Mouse (Mus musculus) liver, embryonic 11.5 days (tissue): ENCODE measurements around the gene Cat. TPM values are rescaled to one million over a fixed set of nuclear protein-coding genes. Genes with fewer than 3 reads are reported as not detected.

Source experiments
- ATAC-seq: fragments of 200-750 bp; cut with Nextera tagmentation; replicated peaks from 2 replicates; pipeline ENCODE4 v1.8.0; 2017; ENCODE audit warnings: moderate number of reproducible peaks, mild to moderate bottlenecking, moderate TSS enrichment, moderate library complexity; ENCODE audit not compliant: low FRiP score
- DNase-seq: peaks from one replicate; pipeline ENCODE4 v3.0.0-alpha.2; 2017; ENCODE audit warnings: low spot score
- H3K27ac ChIP-seq: fragments of 300-500 bp; sonication (generic); 2 replicates; pipeline ENCODE4 v1.5.1; 2014; ENCODE audit warnings: mild to moderate bottlenecking, low read depth, low read length, control low read depth
- H3K27me3 ChIP-seq: fragments of 300-500 bp; sonication (generic); replicated peaks from 2 replicates; pipeline ENCODE4 v1.6.1; 2014; ENCODE audit warnings: low read length, mixed read lengths; ENCODE audit not compliant: control insufficient read depth, insufficient read depth
- H3K36me3 ChIP-seq: fragments of 300-500 bp; sonication (generic); 2 replicates; pipeline ENCODE4 v1.6.1; 2014; ENCODE audit warnings: mild to moderate bottlenecking, low read length, moderate library complexity, mixed read lengths; ENCODE audit not compliant: control insufficient read depth, insufficient read depth
- H3K4me1 ChIP-seq: fragments of 300-500 bp; sonication (generic); replicated peaks from 2 replicates; pipeline ENCODE4 v1.6.1; 2014; ENCODE audit warnings: low read length, mixed read lengths; ENCODE audit not compliant: control insufficient read depth, insufficient read depth
- H3K4me2 ChIP-seq: fragments of 300-500 bp; sonication (generic); 2 replicates; pipeline ENCODE4 v1.6.1; 2014; ENCODE audit warnings: mild to moderate bottlenecking, control low read depth, moderate library complexity
- H3K4me3 ChIP-seq: fragments of 300-500 bp; sonication (generic); 2 replicates; pipeline ENCODE4 v1.5.1; 2014; ENCODE audit warnings: low read depth, low read length, control low read depth
- H3K9ac ChIP-seq: fragments of 300-500 bp; sonication (generic); 2 replicates; pipeline ENCODE4 v1.6.1; 2014; ENCODE audit warnings: low read depth, low read length, control low read depth
- H3K9me3 ChIP-seq: fragments of 300-500 bp; sonication (generic); 2 replicates; pipeline ENCODE4 v1.6.1; 2016; ENCODE audit warnings: low read length, inconsistent platforms, mixed read lengths; ENCODE audit not compliant: control insufficient read depth
- WGBS: fragments of 180-500 bp; shearing (Covaris S2); extraction: QIAGEN DNeasy Blood & Tissue Kit; methylation state at CpG from one replicate; pipeline ENCODE4 v1.1.7; 2014; 5-methylcytosine and 5-hydroxymethylcytosine counted together
- polyA plus RNA-seq: library from polyadenylated mRNA; unstranded; fragments of >200 nt; fragmentation: Nextera tagmentation; extraction: Ambion mirVana; gene quantifications from 2 replicates; pipeline ENCODE4 v1.2.1, GENCODE M21; 2014

Gene Cat
- polyA plus RNA-seq, 1 experiment from 2014 or later = 145 TPM

- Histone ChIP-seq H3K9ac (no peak overlapping the region), H3K4me3 (no peak overlapping the region), H3K27me3 (no peaks in the 10 kb centered on the region), H3K27ac (no peak overlapping the region), H3K9me3 (no peaks in the 10 kb centered on the region), H3K36me3 (no peaks in the 10 kb centered on the region), H3K4me2 (no peak overlapping the region), H3K4me1 (no peaks in the 10 kb centered on the region)
- WGBS = 27% methylated on average over 12 of the region's 12 CpGs
- DNase-seq (no peak), ATAC-seq (no peak)
Observed at GRCm38 (mm10) chr2:103424349-103425026, 60.5 kb downstream of the Cat start.

GRCm38 (mm10) chr2:103423884-103424283 is 61.1 kb downstream of the Cat start:
- no peaks in the 10 kb centered on the region for H3K27me3 ChIP-seq
- H3K27ac ChIP-seq = no peak overlapping the region
- 75% methylated on average over 12 of the region's 12 CpGs for WGBS
- no peaks in the 10 kb centered on the region for H3K4me1 ChIP-seq
- no peaks in the 10 kb centered on the region for H3K36me3 ChIP-seq
- no peak for ATAC-seq
- no peak for DNase-seq
- no peak overlapping the region for H3K4me2 ChIP-seq
- no peaks in the 10 kb centered on the region for H3K9me3 ChIP-seq
- H3K4me3 ChIP-seq = no peak overlapping the region
- H3K9ac ChIP-seq = no peak overlapping the region

GRCm38 (mm10) chr2:103420650-103421507 is 64.1 kb downstream of the Cat start:
- 55% methylated on average over 15 of the region's 15 CpGs for WGBS
- DNase-seq (no peak), ATAC-seq (no peak)
- no peaks in the 10 kb centered on the region for H3K27me3 ChIP-seq
- H3K27ac ChIP-seq = no peak overlapping the region
- no peaks in the 10 kb centered on the region for H3K4me1 ChIP-seq
- no peak overlapping the region for H3K9ac ChIP-seq
- H3K4me3 ChIP-seq = no peak overlapping the region
- no peaks in the 10 kb centered on the region for H3K36me3 ChIP-seq
- no peak overlapping the region for H3K4me2 ChIP-seq
- H3K9me3 ChIP-seq = no peaks in the 10 kb centered on the region

DNA sequence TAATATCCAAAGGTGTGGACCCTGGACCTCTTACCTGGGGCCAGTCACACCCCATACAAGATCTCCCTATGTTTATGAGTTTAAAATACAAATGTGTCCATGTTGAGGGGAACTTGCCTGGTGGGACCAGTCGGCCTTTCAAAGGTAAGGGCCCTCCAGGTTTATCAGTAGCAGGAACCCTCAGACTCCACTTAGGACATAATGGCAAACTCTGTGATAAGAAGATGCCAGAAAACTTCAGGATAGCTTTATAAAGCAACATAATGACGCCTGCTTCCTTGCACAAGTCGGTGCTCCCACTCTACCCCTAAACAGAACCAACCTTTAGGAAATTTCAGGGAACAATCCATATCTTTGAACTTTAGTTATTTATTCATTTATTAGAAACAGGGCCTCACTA is 69.2 kb downstream of the Cat start:
- H3K4me3 ChIP-seq = no peak overlapping the region
- DNase-seq = no peak
- no peak for ATAC-seq
- no peak overlapping the region for H3K27ac ChIP-seq
- 79% methylated on average over 3 of the region's 3 CpGs for WGBS
- H3K27me3 ChIP-seq = no peaks in the 10 kb centered on the region
- H3K4me1 ChIP-seq = no peaks in the 10 kb centered on the region
- H3K36me3 ChIP-seq = no peaks in the 10 kb centered on the region
- H3K9me3 ChIP-seq = no peaks in the 10 kb centered on the region
- no peak overlapping the region for H3K9ac ChIP-seq
- no peak overlapping the region for H3K4me2 ChIP-seq

DNA sequence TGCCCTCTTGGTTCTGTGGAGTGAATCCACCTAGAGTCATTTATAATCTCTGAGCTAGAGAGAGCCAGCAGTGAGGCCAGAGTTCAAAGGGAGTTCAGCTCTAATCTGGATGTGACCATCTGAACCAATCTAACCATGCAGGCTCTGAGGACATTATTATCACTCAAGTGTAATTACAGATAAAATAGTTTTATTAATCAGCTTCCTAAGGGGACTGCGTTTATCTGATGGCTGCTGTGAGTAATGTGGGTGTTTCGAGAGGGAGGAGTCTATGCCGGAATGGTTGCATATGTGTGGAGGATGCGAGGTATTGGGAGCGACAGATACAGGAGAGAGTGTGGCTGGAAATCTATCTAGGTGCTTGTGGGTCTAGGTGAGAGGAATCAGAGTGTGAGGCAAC is 71.6 kb downstream of the Cat start:
- H3K27me3 ChIP-seq = no peaks in the 10 kb centered on the region
- no peaks in the 10 kb centered on the region for H3K36me3 ChIP-seq
- no peaks in the 10 kb centered on the region for H3K4me1 ChIP-seq
- no peaks in the 10 kb centered on the region for H3K9me3 ChIP-seq
- WGBS = 54% methylated on average over 5 of the region's 5 CpGs
- DNase-seq = no peak
- no peak for ATAC-seq
- no peak overlapping the region for H3K4me2 ChIP-seq
- H3K9ac ChIP-seq = no peak overlapping the region
- H3K4me3 ChIP-seq = no peak overlapping the region
- no peak overlapping the region for H3K27ac ChIP-seq

DNA sequence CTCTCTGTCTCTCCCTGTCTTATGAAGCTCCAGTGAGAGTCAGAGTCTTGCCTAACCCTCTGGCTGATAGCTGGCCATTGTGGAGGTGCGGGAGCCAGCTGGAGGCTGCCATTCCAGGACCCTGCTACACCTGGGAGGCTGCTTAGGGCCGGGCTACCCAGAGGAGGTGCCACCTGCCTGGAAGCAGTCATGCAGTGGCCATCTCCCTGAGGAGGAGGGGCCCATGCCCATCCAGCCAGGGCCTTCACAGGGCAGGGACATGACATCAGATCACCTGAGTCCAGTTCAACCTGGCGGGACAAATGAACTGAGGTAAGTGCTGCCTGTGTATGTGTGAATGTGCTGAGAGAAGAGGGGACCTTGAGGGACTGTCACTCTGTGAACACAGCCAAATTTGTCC is 73.1 kb downstream of the Cat start:
- 81% methylated on average over 3 of the region's 3 CpGs for WGBS
- no peak overlapping the region for H3K9ac ChIP-seq

DNA sequence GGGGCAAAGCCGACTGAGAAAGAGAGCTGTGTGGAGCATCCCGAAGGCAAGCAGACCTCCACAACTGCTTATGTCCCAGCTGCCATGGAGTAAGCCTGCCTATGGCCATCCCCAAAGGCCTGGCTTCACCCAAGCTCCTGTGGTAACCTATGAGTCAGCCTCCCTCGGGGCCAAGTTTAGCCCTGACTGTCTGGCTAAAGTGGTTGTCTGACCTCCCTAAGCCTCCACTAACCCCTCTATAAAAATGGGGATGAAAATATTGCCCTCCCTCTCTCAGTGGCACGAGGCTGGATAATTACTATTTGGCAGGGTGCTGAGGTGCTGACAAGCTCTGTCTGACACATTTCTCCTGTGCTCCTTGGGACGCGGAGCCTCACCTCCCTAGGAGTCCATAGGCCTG is 73.6 kb downstream of the Cat start, which contains the start of gene Elf5:
Gene Elf5, plus strand, starts transcription at position 341 of the 400 bp plus-strand sequence.
- WGBS = 75% methylated on average over 6 of the region's 6 CpGs
- H3K4me3 ChIP-seq = no peak within 1 kb of the TSS

More for the DNA sequence above, 73.1 kb downstream of the Cat start:
- H3K36me3 ChIP-seq = no peaks in the 10 kb centered on the region
- no peaks in the 10 kb centered on the region for H3K4me1 ChIP-seq
- H3K9me3 ChIP-seq = no peaks in the 10 kb centered on the region
- no peak overlapping the region for H3K4me3 ChIP-seq
- DNase-seq = no peak
- no peaks in the 10 kb centered on the region for H3K27me3 ChIP-seq
- no peak for ATAC-seq
- no peak overlapping the region for H3K27ac ChIP-seq
- no peak overlapping the region for H3K4me2 ChIP-seq

DNA sequence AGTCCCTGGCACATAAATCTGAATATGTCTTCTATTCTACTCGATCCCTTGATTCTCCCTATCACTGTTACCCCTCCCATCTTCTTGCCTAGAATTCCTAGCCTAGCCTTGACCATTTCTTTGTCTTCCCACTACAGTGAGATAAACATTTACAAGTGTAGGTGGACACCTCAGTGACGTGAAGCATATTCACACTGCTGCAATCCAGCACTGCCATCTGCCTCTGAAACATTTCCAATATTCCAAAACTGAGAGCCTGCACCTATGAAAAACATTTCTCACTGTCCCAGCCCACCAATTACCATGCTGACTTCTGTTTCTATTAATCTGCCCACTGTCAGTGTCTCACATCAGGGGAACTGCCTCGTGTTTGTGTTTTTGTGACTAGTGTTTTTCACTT is 78.7 kb downstream of the Cat start:
- H3K9me3 ChIP-seq = no peaks in the 10 kb centered on the region
- DNase-seq (no peak), ATAC-seq (no peak)
- no peaks in the 10 kb centered on the region for H3K27me3 ChIP-seq
- no peaks in the 10 kb centered on the region for H3K36me3 ChIP-seq
- 73% methylated on average over 3 of the region's 3 CpGs for WGBS
- H3K4me3 ChIP-seq = no peak overlapping the region
- H3K4me1 ChIP-seq = no peaks in the 10 kb centered on the region
- no peak overlapping the region for H3K9ac ChIP-seq
- H3K4me2 ChIP-seq = no peak overlapping the region
- H3K27ac ChIP-seq = no peak overlapping the region

More for the DNA sequence above, 73.6 kb downstream of the Cat start, which contains the start of gene Elf5:
- DNase-seq (no peak), ATAC-seq (no peak)
- H3K36me3 ChIP-seq = no peaks in the 10 kb centered on the region
- H3K4me2 ChIP-seq = no peak within 1 kb of the TSS
- no peak within 1 kb of the TSS for H3K9ac ChIP-seq
- H3K27ac ChIP-seq = no peak within 1 kb of the TSS
- H3K27me3 ChIP-seq = no peaks in the 10 kb centered on the region
- H3K9me3 ChIP-seq = no peaks in the 10 kb centered on the region
- H3K4me1 ChIP-seq = no peaks in the 10 kb centered on the region
